Mouse (Mus musculus): ENCODE results near the gene Tmem235.

- TF ChIP-seq POLR2A (IDR thresholded peaks at IDR 0.05; ENCODE audit: insufficient read depth, low read length) (no peak), CTCF (IDR thresholded peaks at IDR 0.05; ENCODE audit: low read depth, low read length) (no peak)
These were observed 34.4 kb upstream of the Tmem235 start for GRCm38 (mm10) chr11:117826164-117826563.

All from ES-Bruce4 (cell line).